Mouse (Mus musculus) testis, adult 2 months (tissue): ENCODE measurements at regions not wholly inside any gene's neighbourhood (a gene's known extent, or its start where the extent isn't known, plus 50 kb on each side); places are given as distances from the start of the nearest gene placed in this dataset.

Source experiments
- H3K27ac ChIP-seq: fragments of 200-500 bp; 2 replicates; pipeline ENCODE4 v1.5.1; 2012; ENCODE audit warnings: low read depth, low read length; ENCODE audit not compliant: control insufficient read depth, insufficient read depth
- H3K27me3 ChIP-seq: fragments of 200-500 bp; 2 replicates; pipeline ENCODE4 v1.6.1; 2012; ENCODE audit warnings: mild to moderate bottlenecking, low read length, moderate library complexity; ENCODE audit not compliant: control insufficient read depth, insufficient read depth
- H3K36me3 ChIP-seq: fragments of 200-500 bp; 2 replicates; pipeline ENCODE4 v1.6.1; 2012; ENCODE audit warnings: mild to moderate bottlenecking, low read length; ENCODE audit not compliant: control insufficient read depth, insufficient read depth
- H3K4me1 ChIP-seq: fragments of 200-500 bp; 2 replicates; pipeline ENCODE4 v1.6.1; 2012; ENCODE audit warnings: low read length; ENCODE audit not compliant: control insufficient read depth, insufficient read depth
- H3K4me3 ChIP-seq: fragments of 200-500 bp; 2 replicates; pipeline ENCODE4 v1.5.1; 2012; ENCODE audit warnings: low read depth, mild to moderate bottlenecking, low read length, moderate library complexity, mixed read lengths; ENCODE audit not compliant: control insufficient read depth
- CTCF ChIP-seq: fragments of 200-500 bp; IDR thresholded peaks from 2 replicates; pipeline ENCODE4 v1.5.1; 2012; ENCODE audit warnings: low read depth, mild to moderate bottlenecking, inconsistent platforms, low read length, moderate library complexity; ENCODE audit not compliant: control insufficient read depth, insufficient read depth, insufficient replicate concordance
- POLR2A ChIP-seq: fragments of 200-500 bp; IDR thresholded peaks from 2 replicates; pipeline ENCODE4 v1.6.1; 2012; ENCODE audit warnings: low read depth, mild to moderate bottlenecking, inconsistent platforms, low read length, moderate library complexity; ENCODE audit not compliant: control insufficient read depth

DNA sequence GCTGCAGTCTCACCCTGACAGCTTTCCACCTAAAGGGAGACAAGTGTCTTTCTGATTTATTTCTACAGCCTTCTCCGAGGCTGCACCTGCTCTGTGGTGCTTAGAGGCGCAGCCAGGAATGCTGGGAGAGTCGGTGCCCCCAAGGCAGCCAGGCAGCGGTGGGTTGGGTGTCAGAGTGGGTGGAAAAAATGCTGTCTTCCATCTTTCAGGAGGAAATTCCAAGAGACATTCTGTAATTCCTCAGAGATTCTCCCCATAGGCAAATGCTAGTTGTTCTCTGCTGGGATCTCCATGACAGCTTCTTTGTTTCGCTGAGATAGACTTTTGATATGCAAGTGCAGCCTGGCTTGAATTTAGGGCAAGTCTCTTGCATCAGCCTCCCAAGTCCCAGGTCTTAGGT lies 109.5 kb upstream of the Rai14 start:
- H3K27ac ChIP-seq, result no peak overlapping the region
- no peak overlapping the region for H3K4me3 ChIP-seq
- H3K4me1 ChIP-seq, result no peaks in the 10 kb centered on the region
- TF ChIP-seq POLR2A (no peak), CTCF (no peak)
- H3K36me3 ChIP-seq, result no peaks in the 10 kb centered on the region
- H3K27me3 ChIP-seq, result no peaks in the 10 kb centered on the region

DNA sequence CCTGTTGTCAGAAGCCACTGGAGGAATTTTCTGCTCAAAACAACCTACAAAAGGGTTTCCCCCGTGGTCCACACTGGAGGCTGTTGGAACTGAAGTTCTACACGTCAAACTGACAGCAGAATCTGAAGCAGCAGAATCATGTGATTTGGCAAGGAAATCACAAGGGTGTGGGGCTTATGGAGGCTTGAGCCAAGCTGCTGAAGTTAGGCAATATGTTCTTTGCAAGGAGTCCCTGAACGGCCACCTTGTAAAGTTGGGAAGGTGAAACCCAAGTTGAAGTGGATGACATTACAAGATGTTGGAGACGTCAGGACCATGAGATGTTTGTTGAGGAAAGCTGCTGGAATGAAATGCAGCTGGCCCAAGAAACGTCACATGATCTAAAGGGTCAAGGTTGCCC lies 115.2 kb upstream of the Rai14 start:
- Histone ChIP-seq H3K4me1 (no peaks in the 10 kb centered on the region), H3K36me3 (no peaks in the 10 kb centered on the region), H3K27me3 (no peaks in the 10 kb centered on the region), H3K4me3 (no peak overlapping the region), H3K27ac (no peak overlapping the region)
- TF ChIP-seq CTCF (no peak), POLR2A (no peak)

DNA sequence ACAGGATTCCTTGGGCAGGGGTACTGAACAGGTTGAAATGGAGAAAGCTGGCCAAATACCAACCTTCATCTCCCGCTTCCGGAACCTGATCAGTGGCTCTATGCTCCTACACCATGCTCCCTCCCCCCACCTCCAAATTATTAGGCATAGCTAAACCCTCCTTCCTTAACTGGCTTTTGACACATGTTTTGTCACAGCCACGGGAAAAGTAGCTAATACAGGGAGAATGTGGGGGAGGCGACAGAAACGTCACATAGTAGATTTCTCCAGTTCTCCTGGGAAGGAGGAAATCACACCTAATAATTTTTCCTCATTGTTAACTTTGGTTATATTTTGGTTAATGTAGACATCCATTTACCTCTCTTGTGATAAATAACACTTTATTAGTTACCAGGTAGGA lies 116.1 kb upstream of the Rai14 start:
- Histone ChIP-seq H3K36me3 (no peaks in the 10 kb centered on the region), H3K27ac (no peak overlapping the region), H3K27me3 (no peaks in the 10 kb centered on the region), H3K4me1 (no peaks in the 10 kb centered on the region), H3K4me3 (no peak overlapping the region)
- TF ChIP-seq POLR2A (no peak), CTCF (no peak)

DNA sequence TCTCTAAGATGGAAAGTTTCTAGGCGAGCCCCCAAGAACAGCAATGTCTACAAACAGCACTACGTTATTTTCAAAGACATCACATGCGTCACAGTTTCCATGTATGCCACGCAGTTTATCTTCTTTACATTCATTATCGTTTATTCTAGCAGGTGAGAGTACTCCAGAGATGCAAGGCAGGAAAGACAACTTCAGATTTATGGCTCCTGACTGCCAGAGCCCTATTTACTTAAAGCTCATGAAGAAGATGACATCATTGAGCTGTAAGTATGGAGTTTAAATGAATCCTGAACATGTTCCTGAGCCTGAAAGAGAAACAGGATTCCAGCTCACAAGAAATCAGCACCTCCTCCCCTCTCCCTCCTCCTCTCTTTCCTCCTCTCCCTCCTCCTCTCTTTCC lies 116.7 kb upstream of the Rai14 start:
- Histone ChIP-seq H3K36me3 (no peaks in the 10 kb centered on the region), H3K4me1 (no peaks in the 10 kb centered on the region), H3K27ac (no peak overlapping the region), H3K27me3 (no peaks in the 10 kb centered on the region), H3K4me3 (no peak overlapping the region)
- TF ChIP-seq CTCF, result no peak
- TF ChIP-seq POLR2A, result no peak

DNA sequence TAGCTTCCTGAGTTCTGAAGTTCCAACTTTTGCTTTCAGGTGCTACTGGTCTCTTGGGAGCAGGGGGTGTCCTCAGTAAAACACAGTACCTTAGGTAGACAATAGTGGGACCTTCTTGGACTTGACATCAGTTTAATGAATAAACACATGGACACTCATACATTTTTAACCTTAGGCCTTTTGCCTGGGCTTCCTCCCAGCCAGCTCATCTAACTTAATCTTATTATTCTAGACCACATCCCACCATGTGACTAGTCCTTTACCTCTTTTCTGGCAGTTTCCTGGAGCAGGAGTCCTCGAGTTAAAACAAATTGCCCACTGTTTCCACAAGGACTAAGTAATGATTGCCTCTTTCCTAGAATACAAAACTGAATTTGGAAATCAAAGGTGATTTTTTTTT lies 117.9 kb upstream of the Rai14 start:
- no peak overlapping the region for H3K27ac ChIP-seq

DNA sequence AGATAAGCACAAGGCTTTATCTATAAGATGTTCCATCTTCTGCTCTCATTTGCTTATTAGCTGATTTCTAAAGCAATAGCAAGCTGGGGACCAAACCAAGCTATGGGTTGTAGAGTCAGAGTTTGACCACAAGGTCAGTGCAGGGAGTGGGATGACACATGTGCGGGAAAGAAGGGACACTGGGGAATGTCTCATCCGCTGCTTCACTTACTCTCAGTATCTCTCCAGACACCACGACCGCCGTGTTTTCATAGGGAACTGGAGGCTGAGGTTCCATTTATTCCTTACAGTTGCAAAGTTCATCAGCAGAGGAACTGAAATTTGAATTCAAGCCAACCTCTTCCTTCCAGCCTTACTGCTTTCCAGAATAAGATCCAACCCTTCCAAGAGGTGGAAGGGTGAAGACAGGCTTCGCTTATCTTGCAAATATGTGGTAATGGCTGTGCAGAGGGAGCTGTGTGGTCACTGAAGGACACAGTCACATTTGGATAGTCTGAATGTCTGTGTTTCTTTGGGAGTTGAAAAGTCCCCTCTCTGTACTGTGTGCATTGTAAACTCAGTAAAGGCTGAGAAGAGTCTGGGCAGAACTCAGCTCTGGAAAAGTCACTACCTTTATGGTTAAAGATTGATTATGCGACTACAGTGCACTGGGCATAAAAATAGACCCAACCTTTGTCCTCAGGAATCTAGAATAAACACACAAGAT lies 118.1 kb upstream of the C1qtnf3 start:
- Histone ChIP-seq H3K4me3 (no peak overlapping the region), H3K27me3 (no peaks in the 10 kb centered on the region), H3K4me1 (no peaks in the 10 kb centered on the region), H3K27ac (no peak overlapping the region), H3K36me3 (no peaks in the 10 kb centered on the region)
- TF ChIP-seq CTCF, result no peak
- no peak for TF ChIP-seq POLR2A

More for the DNA sequence above, 117.9 kb upstream of the Rai14 start:
- TF ChIP-seq POLR2A (no peak), CTCF (no peak)
- Histone ChIP-seq H3K4me1 (no peaks in the 10 kb centered on the region), H3K36me3 (no peaks in the 10 kb centered on the region), H3K27me3 (no peaks in the 10 kb centered on the region), H3K4me3 (no peak overlapping the region)

DNA sequence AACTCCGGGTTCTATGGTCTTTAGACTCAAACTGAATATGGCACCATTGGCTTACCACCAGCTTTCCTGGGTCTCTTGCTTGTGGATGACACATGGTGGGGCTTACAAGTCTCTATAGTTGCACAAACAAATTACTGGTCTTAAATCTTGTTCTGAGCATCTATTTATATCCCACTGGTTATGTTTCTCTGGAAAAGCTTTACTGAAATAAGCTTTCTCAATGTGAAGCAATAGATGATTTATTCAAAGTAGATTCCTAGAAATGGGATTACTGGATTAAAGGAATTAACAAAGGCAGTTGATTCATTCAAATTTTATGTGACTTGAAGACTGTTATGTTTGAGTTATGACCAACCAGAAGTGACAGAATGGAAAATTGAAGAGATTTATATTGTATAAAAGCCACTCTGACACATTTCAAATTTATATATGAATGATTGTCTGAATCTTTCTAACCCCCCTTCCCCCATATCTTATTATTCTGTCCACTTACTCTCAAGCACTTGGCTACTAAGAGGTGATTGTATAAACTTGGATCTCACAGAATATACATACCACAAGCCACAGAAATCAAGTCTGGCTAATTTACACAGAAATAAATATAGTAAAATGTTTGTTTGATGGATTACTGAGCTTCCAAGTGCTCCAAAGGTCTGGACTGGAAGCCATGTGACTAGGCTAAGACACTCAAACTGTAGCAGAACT lies 113.4 kb upstream of the C1qtnf3 start:
- H3K27me3 ChIP-seq, result no peaks in the 10 kb centered on the region
- H3K36me3 ChIP-seq, result no peaks in the 10 kb centered on the region
- no peak for TF ChIP-seq CTCF
- TF ChIP-seq POLR2A, result no peak
- H3K27ac ChIP-seq, result no peak overlapping the region
- no peaks in the 10 kb centered on the region for H3K4me1 ChIP-seq
- no peak overlapping the region for H3K4me3 ChIP-seq
